Mouse (Mus musculus) olfactory bulb, adult 2 months (tissue): ENCODE results near the gene Plek.

ENCODE experiments used
- CTCF ChIP-seq: fragments of 200-500 bp; IDR thresholded peaks from 2 replicates; pipeline ENCODE4 v1.5.1; 2012; ENCODE audit warnings: low read depth, mild to moderate bottlenecking, low read length, moderate library complexity; ENCODE audit not compliant: insufficient read depth
- POLR2A ChIP-seq: fragments of 200-500 bp; IDR thresholded peaks from 2 replicates; pipeline ENCODE4 v1.6.1; 2012; ENCODE audit warnings: mild to moderate bottlenecking, low read depth, low read length, moderate library complexity; ENCODE audit not compliant: insufficient read depth

DNA sequence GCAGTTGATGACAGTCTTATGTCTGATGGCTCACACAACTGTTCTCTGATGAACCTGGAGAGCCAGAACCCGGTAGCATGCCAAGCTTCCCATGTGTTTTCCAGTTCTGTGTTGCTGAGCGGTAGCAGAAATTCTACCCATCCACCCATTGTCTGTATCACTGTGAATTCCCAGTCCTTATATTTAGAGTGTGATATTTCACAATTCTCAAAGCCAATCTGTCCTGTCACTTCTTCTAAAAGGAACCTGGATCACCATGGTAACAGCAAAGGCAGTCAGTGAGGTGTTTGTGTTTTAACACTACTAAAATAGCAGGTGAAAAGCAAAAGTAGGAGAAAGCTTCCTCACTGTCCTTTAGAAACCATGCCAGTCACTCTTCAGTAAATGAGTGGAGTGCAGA, 6.4 kb downstream of the Plek start:
- no peak for TF ChIP-seq POLR2A
- no peak for TF ChIP-seq CTCF
